8 mouse cellular contexts compared by ENCODE assay signal in the genomic region with DNA sequence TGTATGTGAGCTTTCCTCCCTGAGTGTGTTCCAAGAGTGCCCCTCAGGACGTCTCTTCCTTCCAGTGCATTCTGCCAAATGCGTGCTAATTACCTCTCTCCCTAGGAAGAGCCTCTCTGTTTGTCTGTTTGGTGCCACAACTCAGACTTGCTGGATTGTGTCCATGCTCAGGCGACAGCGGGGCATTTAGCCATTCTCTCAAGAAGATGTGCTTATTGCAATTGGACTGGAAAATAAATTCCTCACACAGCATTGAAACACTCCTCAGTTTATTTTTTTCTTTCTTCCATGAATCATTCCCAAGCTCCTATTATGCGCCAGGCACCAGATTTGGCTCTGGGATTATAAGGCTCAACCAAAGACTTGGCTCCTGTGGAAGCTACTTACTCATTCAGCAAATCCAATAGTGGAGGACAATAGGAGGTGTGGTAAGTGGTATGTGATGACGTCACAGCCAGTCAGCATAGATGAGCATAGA. TPM values are rescaled to one million over a fixed set of nuclear protein-coding genes. Genes with fewer than 3 reads are reported as not detected.
A peak's percentile ranks its signal among the peaks of the same experiment; 100 is the strongest.
DNase-seq lines count a peak whose midpoint lies in the region; ATAC-seq lines count a peak whose summit lies in the region.
"Had no signal": no experiment of that assay in that cellular context is flagged by ENCODE, and none has a peak within 500 bp of the region (broad histone marks: within the 10 kb centered on the region; RNA-seq: fewer than 3 reads in every experiment).

No protein-coding gene starts in this region.

- peak; percentile 83 for ATAC-seq in forebrain, embryonic 15.5 days (replicated peaks)
- ATAC-seq in kidney, embryonic 16.5 days (ENCODE audit: low FRiP score, low TSS enrichment): no peak

- H3K4me1 ChIP-seq in forebrain, embryonic 15.5 days: peaks cover 21% of the 10 kb centered on the region
- no peaks in the 10 kb centered on the region for H3K4me1 ChIP-seq in kidney, embryonic 16.5 days (ENCODE audit: insufficient read depth, low read length)
- 0 out of 2 replicates have a peak, but pooled peaks cover 5% of the 10 kb centered on the region for H3K4me1 ChIP-seq in limb, embryonic 10.5 days
- H3K4me1 ChIP-seq: heart, embryonic 15.5 days had no signal

- H3K9ac ChIP-seq in forebrain, embryonic 15.5 days (replicated peaks): no peak overlapping the region
- no peak overlapping the region for H3K9ac ChIP-seq in kidney, embryonic 16.5 days (replicated peaks; ENCODE audit: low read length)
- H3K9ac ChIP-seq: heart, embryonic 15.5 days had no signal

- H3K4me2 ChIP-seq in forebrain, embryonic 15.5 days (replicated peaks): no peak overlapping the region
- H3K4me2 ChIP-seq in kidney, embryonic 16.5 days (replicated peaks; ENCODE audit: low read depth, low read length): no peak overlapping the region
- H3K4me2 ChIP-seq: heart, embryonic 15.5 days had no signal

- DNase-seq in right cerebral cortex, adult 18-20 months: peak; percentile 17
- DNase-seq in right cerebral cortex, postnatal 14 days: no peak
- DNase-seq in left cerebral cortex, adult 9 months (ENCODE audit: low spot score in 2 of 2): peak; percentile 30 to 57
- no peak for DNase-seq in kidney, postnatal 25 days
- no peak for DNase-seq in limb, embryonic 10.5 days (ENCODE audit: low spot score)

- H3K9me3 ChIP-seq in forebrain, embryonic 15.5 days: no peaks in the 10 kb centered on the region
- no peaks in the 10 kb centered on the region for H3K9me3 ChIP-seq in kidney, embryonic 16.5 days (ENCODE audit: low read length)
- H3K9me3 ChIP-seq in limb, embryonic 10.5 days (replicated peaks): no peaks in the 10 kb centered on the region
- H3K9me3 ChIP-seq: heart, embryonic 15.5 days had no signal

- H3K27ac ChIP-seq in forebrain, embryonic 15.5 days (replicated peaks): peak overlapping the region; percentile 38
- no peak overlapping the region for H3K27ac ChIP-seq in kidney, embryonic 16.5 days (ENCODE audit: low read length)
- H3K27ac ChIP-seq in limb, embryonic 10.5 days: no peak overlapping the region
- H3K27ac ChIP-seq: heart, embryonic 15.5 days had no signal

- no peaks in the 10 kb centered on the region for H3K36me3 ChIP-seq in forebrain, embryonic 15.5 days
- no peaks in the 10 kb centered on the region for H3K36me3 ChIP-seq in kidney, embryonic 16.5 days (ENCODE audit: insufficient read depth, low read length)
- H3K36me3 ChIP-seq in limb, embryonic 10.5 days: no peaks in the 10 kb centered on the region
- H3K36me3 ChIP-seq: heart, embryonic 15.5 days had no signal

- no peaks in the 10 kb centered on the region for H3K27me3 ChIP-seq in forebrain, embryonic 15.5 days
- H3K27me3 ChIP-seq in kidney, embryonic 16.5 days (ENCODE audit: insufficient read depth, low read length): no peaks in the 10 kb centered on the region
- H3K27me3 ChIP-seq in limb, embryonic 10.5 days (ENCODE audit: low read depth, poor library complexity, severe bottlenecking): no peaks in the 10 kb centered on the region
- H3K27me3 ChIP-seq: heart, embryonic 15.5 days had no signal

- no peak overlapping the region for H3K4me3 ChIP-seq in forebrain, embryonic 15.5 days
- no peak overlapping the region for H3K4me3 ChIP-seq in kidney, embryonic 16.5 days (ENCODE audit: low read length)
- H3K4me3 ChIP-seq in limb, embryonic 10.5 days: no peak overlapping the region
- H3K4me3 ChIP-seq: heart, embryonic 15.5 days had no signal

- WGBS in forebrain, embryonic 15.5 days: 16% methylated on average over 6 of the region's 6 CpGs
- WGBS in kidney, embryonic 16.5 days: 64% methylated on average over 6 of the region's 6 CpGs
- WGBS in limb, embryonic 10.5 days: 77% methylated on average over 6 of the region's 6 CpGs

RNA-seq across cellular contexts. Expression of gene Nuf2, which starts 45.8 kb away (rescaled TPM):
- 31.6 and 34.7 TPM in 2 replicates for polyA plus RNA-seq in forebrain, embryonic 15.5 days (2015; fragmentation: Nextera tagmentation; extraction: Ambion mirVana)
- 58.4 and 60.6 TPM in 2 replicates for polyA plus RNA-seq in kidney, embryonic 16.5 days (2015; fragmentation: Nextera tagmentation; extraction: Ambion mirVana)
- polyA plus RNA-seq in limb, embryonic 10.5 days (2016; fragmentation: Nextera tagmentation; extraction: Ambion mirVana): 72.9 and 76.3 TPM in 2 replicates

Comparison
In these comparisons a context has a peak if more than half of its experiments do, and no peak if none do; other contexts are left out.
1. DNase-seq: peak in right cerebral cortex, adult 18-20 months (single experiment) and left cerebral cortex, adult 9 months (2 of 2); none in right cerebral cortex, postnatal 14 days (single experiment), kidney, postnatal 25 days (0 of 2) and limb, embryonic 10.5 days (single experiment).